Mouse (Mus musculus): ENCODE measurements around the gene Mettl22.

Mettl22 gene

DNA sequence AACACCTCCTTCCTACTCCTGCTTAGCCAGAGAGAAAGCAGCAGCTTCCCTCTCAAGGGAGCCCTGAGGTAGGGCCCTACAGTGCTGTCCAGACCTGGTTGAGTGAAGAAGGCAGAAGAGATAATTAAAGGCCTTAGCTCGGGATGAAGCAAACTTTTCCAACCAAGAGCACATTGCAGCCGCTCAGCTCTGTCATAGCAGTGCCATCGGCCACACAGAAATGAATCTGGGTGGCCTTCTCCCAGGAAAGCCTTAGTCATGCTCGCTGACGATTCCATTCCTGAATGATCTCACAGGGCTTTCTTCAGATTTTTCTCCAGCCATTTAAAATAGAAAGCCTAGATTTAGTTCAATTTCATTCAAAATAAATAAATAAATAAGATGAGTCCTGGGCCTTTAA lies 39.3 kb downstream of the Mettl22 start:
- DNase-seq (ENCODE audit: extremely low spot score, low spot score): no peak

DNA sequence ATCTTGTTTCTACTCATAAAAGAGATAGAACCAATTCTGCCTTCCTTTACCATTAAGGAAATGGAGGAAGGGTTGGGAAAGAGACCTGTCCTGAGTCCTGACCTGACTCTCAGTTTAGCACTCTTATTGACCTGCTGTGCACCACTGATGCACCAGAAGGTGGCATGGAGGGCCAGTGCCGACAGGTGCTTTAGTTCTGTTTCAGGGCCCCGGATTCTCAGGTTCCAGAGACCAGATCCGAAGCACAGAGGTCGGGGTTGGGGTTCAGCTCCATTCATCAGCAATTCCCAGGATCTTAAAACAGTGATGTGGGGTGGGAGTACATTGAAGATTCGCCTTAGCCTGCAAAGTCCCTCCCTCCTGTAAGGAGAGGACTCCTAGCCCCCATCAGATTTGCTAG lies 42.2 kb downstream of the Mettl22 start:
- DNase-seq (ENCODE audit: extremely low spot score, low spot score): no peak

DNA sequence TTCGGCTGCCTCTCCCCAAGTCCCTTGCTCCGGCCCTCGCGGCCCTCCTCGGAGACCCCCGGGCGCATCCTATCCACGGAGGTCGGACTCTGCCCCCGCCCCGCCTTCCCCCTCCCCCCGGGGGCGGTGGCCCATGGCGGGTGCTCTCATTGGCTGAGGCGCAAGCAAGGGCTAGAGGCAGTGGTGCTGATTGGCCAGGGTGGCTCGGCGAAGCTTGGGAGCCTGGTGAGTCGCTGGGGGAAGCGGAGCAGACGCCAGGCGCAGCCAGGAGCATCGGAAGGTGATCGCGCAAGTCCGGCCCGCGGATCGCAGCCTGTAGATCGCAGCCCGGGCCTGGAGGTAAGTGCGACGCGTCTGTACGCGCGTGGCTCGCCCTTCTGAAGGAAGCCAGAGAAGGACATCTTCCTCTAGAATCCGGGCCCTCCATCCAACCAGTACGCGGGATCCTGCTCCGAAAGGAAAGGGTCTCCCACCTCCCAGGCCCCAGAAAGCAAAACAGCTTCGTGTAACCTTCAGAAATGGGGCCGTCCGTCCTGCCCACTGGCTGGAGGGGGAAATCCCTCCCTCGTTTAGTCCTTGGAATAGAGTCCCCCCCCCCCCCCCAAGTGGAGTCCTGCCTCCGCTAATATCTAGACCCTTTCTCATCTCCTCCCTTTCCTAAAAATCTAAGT lies 42.8 kb downstream of the Mettl22 start, which contains the start of gene Abat:
Gene Abat, plus strand, starts transcription at position 194 of the 671 bp plus-strand sequence.
- DNase-seq (ENCODE audit: extremely low spot score, low spot score): peak; percentile 93

DNA sequence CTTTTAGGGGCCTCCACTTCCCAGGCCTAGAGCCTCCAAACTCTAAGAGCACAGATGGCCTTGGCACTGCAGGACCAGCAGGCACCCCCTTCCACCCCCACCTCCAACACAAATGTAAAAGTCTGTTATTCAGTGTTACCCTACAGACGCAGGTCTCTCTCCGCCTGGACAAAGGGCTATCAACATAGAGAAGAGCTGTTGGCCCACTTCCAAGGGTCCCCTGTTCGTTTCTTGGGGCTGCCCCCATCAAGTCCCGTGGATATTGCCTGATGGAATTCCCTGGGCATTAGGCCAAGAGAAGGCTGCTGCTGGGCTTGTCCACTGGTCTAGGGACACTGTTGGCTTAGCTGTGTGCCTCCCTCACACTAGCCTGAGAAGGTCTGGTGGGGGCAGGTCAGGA lies 43.6 kb downstream of the Mettl22 start:
- DNase-seq (ENCODE audit: extremely low spot score, low spot score): no peak

DNA sequence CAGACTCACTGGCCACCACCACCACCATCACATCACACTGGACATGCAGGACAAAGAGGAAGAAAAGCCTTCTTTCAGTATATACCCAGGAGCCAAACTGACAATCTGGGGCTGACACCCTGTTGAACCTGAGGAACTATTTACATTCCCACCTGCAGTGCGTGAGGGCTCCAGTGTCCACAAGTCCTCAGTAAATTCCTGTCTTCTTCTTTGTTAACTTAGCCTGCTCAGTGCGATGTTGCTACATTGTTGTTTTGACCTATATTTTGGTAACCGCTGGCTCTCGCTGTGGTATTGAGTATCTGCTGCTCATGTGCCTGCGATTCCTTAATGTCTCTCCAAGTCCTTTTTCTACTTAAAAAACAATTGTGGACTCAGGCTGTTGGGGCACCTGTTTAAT lies 49.9 kb downstream of the Mettl22 start:
- DNase-seq (ENCODE audit: extremely low spot score, low spot score): no peak

DNA sequence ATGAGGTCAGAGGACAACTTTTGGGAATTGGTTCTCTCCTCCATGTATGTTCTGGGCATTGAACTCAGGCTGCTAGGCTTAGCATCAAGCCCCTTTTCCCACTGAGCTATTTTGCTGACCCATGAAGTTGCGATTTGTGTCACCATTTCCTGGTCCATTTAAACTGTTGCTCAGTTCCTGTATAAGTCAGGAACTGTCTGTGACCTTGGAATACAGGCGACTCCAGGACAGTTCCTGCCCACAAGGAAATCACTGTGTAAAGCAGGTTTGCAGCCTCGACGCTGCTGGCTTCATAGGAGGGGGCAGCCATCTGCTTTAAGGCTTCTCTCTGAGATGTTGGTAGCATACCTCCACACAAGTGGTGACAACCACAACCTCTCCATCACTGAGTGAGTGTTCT lies 50.7 kb downstream of the Mettl22 start:
- DNase-seq (ENCODE audit: extremely low spot score, low spot score): no peak

DNA sequence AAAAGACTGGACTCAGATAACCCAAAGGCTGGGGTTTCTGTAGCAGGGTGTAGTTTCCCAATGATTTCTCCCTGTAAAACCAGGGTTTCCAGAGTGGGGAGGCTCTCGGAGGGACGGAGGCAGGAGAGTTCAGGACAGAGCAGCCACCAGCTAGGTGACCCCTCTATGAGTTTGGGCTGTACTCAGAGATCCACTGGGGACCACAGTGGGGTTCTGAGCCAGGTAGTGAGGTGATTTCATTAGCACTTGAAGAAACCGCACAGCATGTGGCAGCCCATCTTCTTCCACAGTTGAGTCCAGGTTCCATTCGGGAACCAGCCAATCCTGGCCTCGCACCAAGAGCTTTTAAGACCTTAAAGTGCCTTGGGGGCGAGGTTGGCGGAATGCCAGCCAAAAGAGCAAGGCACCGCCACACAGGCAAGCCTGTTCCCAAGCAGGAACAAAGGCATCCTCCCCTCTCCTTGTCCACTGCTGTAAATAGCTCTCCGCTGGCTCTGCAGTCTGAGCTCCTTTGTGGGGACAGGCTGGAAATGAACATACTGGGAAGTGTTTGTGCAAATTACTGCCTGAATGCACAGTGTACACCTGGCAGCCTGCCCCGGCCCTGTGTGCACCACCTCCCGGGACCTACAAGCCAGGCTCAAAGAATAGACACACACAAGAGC lies 53.0 kb downstream of the Mettl22 start:
- DNase-seq (ENCODE audit: extremely low spot score, low spot score): no peak

DNA sequence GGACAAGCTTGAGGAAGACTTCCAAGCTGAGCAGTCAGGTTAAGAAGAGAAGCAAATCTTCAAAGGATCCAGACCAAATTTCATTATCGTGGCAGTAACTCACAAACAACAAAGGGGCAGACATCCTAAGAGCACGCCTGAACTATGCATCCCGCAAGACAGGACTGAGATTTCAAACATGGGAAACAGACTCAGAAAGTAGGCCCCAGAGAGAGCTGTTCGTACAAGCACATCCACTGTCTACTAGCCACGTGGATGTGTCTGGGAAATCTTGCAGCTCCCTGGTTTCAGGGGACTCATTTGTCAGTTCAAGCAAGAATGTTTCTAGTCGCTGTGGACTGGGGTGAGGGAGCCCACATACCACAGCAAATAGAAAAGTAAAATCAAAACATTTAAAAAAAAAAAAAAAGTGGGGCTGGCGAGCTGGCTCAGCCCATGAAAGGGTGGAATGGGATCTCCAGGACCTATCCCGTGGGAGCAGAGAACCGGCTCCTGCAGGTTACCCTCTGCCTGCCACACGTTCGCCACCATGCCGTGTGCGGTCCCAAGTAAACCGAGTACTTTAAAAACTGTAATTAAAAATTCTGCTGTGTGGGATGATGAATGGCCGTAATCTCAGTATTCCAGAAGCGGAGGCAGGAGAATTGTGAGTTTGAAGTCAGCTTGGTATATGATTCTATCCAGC lies 53.7 kb downstream of the Mettl22 start:
- DNase-seq (ENCODE audit: extremely low spot score, low spot score): no peak

DNA sequence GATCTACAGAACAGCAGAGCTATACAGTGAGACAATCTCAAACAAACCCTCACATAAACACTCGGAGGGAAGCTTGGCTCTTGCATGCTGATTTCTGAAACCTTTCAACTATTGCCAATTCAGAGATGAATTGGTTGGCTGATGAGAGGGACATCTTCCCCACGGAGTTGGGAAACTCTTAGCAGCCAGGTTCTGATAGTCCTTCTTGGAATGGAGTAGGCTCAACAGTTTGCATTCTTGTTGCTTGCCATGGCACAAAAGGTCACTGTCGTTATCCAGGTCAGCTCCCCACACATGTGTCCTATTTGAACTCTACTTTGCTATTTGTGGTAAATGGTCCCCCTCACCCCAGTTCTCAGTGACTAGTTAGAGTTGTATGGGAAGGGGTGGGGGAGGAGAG lies 54.7 kb downstream of the Mettl22 start:
- DNase-seq (ENCODE audit: extremely low spot score, low spot score): no peak

DNA sequence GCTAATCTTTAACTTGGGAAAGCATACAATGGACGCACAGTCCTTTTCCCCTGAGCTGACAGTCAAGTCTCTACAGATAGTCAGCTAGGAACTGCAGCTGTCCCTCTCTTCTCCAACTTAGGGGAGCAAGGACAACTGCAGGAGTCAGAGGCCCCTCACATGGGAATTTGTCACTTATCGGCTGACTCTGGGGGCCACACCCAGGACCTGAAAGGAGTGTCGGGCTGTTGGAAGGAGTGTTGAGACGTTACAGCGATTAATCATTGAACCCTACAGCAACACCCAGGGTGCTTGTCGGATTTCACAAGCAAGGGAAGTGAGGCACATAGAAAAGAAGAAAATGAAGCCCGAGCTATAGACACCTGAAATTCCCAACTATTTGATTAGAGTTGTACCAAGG lies 55.3 kb downstream of the Mettl22 start:
- no peak for DNase-seq (ENCODE audit: extremely low spot score, low spot score)

DNA sequence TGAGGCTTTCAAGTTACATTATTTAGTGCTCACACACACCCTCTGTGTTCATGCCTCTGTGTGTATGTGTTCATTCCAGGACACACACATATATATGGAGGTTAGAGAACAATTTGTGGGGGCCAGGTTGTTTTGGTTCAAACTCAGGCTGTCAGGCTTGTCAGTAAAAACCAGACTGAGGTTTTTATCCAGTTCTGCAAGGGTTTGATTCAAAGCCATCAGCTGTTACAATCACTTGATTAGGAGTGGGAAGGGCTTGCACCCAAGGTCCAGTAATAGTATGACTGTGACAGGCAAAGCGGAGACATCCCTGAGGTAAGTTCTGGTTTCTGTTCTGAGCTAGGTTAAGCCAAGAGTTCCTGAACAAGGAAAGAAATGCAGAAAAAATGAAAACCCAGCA lies 58.8 kb downstream of the Mettl22 start:
- DNase-seq (ENCODE audit: extremely low spot score, low spot score): no peak

DNA sequence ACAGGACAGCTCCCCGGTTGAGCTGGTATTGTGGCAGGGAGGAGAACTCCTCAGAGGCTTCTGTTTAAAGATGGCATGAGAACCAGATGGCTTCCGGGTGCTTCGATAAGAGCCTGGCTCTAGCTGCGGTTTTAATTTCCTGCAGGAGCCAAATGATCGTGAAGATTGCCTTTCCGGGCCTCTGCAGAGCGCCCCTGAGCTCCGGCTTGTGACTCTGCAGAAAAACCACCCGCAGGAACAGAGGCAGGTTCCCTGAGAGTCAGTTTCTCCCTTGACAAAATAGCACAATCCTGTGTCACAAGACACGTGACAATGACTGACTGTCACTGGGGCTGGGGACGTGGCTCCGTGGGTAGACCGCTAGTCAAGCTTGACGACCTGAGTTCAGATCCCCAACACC lies 59.4 kb downstream of the Mettl22 start:
- DNase-seq (ENCODE audit: extremely low spot score, low spot score): no peak

DNA sequence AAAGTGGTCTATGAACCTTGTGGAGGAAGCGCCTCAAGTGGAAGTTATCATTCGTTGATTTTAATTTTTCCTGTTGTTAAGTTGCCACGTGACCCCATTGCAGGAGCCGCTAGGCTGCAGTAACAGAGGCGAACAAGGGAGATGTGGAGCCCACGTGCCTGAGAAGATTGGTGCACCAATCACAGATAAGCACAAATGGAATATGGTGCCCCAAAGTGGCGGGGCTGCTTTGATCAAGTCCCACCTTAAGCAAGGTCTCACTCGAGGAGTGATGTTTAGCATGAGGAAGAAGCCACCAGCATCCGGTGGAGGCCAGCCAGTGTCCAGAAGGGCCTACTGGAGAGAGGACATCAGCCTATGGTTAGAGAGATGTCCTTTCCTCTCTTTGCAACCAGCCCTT lies 61.9 kb downstream of the Mettl22 start:
- DNase-seq (ENCODE audit: extremely low spot score, low spot score): no peak

DNA sequence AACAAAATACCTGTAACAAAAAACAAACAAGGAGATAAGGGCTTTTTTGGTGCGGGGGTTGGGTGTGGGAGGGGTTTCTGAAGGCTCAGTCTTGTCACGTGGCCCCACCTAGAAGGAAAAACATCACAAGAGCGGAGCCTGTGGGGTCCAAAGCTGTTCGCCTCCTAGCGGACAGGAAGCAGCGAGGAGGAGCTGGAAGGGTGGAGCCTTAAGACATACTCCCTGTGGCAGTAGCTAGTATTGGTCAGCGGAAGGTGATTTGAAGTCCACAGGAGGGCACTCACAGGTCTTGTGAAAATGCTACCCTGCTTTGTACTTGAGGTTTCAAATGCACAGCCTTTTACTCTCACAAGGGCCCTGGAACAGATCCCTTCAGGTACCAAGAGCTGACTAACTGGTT lies 62.3 kb downstream of the Mettl22 start:
- DNase-seq (ENCODE audit: extremely low spot score, low spot score): no peak

DNA sequence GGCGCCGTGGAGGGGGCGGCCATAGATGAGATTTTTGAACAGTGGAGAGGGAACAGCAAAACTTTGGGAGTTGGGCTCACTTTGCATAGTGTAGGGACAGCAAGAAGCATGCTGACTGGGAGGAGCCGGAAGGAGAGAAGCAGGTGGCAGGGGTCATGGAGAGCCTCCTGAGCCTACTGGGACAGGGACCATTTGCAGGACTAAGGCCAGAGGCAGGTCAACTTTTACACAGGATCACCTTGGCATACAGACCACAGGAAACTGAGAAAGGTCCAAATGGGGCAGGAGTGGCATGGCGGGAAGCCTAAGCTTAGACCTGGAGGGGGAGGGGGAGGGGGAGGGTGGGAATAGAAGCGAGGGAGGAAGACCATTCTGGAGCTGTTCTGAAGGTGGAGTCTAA lies 62.9 kb downstream of the Mettl22 start:
- no peak for DNase-seq (ENCODE audit: extremely low spot score, low spot score)

DNA sequence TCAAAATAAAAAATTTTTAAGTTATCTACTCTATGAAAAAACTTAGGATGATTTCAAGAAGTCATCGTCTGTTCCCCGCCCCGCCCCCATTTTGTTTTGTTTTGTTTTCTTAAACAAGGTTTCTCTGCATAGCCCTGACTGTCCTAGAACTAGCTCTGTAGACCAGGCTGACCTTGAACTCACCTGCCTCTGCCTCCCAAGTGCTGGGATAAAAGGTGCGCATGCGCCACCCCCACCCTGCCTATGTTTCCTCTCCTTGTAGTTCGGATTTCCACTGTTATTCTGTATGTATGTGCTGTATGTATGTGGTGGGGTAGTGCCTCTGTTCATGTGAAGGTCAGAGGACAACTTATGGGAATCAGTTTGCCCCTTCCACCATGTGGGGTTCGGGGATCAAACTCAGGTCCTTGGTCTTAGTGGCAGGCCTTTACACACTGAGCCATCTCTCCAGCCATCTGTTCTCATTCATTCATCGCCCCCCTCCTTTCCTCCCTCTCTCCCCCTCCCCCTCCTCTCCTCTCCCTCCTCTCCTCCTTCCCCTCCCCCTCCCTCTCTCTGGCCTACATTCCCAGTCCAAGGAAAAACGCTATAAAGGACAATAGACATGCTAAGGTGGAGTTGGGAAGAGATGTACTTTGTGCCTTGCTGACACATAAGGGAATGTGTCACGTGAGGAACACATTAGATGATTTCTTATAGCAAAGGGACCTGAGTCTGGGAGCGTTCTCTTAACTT lies 64.0 kb downstream of the Mettl22 start:
- DNase-seq (ENCODE audit: extremely low spot score, low spot score): no peak

DNA sequence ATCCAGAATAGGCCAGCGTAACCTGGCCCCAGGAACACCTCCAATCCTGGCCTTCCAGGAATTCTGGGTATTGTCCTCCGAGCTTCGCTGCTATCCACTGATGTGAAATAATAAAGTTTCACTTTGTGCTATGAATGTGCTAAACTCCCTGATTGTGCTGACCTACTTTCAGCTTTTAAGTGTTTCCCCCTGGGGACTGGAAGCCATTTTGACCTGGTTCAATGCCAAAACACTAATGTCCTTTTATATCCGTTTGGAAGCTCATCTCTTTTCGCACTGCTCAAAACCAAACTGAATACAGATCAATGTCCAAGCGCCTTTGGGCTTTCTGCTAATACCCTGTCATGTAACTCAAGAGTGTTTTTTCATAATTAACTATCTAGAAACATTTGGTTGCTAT lies 64.8 kb downstream of the Mettl22 start:
- DNase-seq (ENCODE audit: extremely low spot score, low spot score): no peak

DNA sequence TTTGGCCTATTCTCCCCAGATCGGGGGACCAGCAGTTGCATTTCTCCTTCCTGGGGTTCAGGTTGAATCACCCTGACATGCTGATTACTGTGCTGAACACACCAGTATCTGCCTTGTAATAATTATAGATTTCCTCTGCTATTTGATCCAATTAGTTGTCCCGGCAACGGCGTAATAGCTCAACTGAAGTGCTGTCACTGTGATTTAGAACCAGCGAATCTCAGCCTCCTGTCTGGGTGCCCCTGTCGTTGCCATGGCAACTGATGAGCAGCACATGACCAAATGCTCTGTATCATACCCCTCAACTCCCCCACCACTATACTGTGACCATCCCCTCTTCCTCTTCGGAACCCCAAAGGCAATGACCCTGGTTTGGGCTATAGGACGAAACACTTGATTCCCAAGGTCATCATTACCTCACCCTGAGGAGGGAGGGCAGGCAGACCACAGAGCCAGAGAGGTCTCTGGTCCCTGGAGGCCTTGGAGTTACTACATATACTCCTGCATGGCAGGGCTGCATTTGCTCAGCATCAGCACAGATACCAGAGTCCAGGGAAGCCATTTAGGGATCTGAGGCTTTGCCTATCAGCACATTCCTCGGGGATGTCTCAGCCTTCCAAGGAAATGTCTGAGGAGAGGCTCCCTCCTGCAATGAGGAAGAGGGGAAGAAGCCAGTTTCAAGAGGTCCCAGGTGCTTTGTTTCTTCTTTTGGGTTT lies 68.7 kb downstream of the Mettl22 start:
- DNase-seq (ENCODE audit: extremely low spot score, low spot score): peak; percentile 66
